Mouse (Mus musculus): Measurements from ENCODE around the gene Cachd1. TPM values are rescaled to one million over a fixed set of nuclear protein-coding genes. Genes with fewer than 3 reads are reported as not detected.
A peak's percentile ranks its signal among the peaks of the same experiment; 100 is the strongest.

The Cachd1 gene
- total and polyA plus RNA-seq, 2 experiments = 0.46 to 1.1 TPM

GRCm38 (mm10) chr4:100974455-100975035, 198.1 kb downstream of the Cachd1 start:
- WGBS = 95% methylated on average over 14 of the region's 14 CpGs
- DNase-seq (ENCODE audit: extremely low read depth, low read depth, low spot score) = no peak
- TF ChIP-seq POLR2A (IDR thresholded peaks at IDR 0.05; ENCODE audit: extremely low read depth, insufficient read depth, low read length) = no peak
- no peak overlapping the region for H3K4me3 ChIP-seq (ENCODE audit: insufficient read depth, low read depth, low read length)
- H3K4me1 ChIP-seq (ENCODE audit: control insufficient read depth, insufficient read depth, low read length) = no peaks in the 10 kb centered on the region
- no peaks in the 10 kb centered on the region for H3K27me3 ChIP-seq (ENCODE audit: control insufficient read depth, insufficient read depth, low read length)
- no peak overlapping the region for H3K9ac ChIP-seq (ENCODE audit: low read depth, low read length)
- H3K36me3 ChIP-seq (ENCODE audit: control insufficient read depth, insufficient read depth, low read length) = no peaks in the 10 kb centered on the region
- H3K27ac ChIP-seq (replicated peaks; ENCODE audit: insufficient read depth, low read depth, low read length) = no peak overlapping the region
- H3K79me2 ChIP-seq (ENCODE audit: control insufficient read depth, insufficient read depth, low read length) = no peaks in the 10 kb centered on the region

- Histone ChIP-seq H3K79me2 (ENCODE audit: control insufficient read depth, insufficient read depth, low read length) (no peaks in the 10 kb centered on the region), H3K36me3 (ENCODE audit: control insufficient read depth, insufficient read depth, low read length) (no peaks in the 10 kb centered on the region), H3K9ac (ENCODE audit: low read depth, low read length) (no peak overlapping the region), H3K27me3 (ENCODE audit: control insufficient read depth, insufficient read depth, low read length) (no peaks in the 10 kb centered on the region), H3K4me3 (ENCODE audit: insufficient read depth, low read depth, low read length) (no peak overlapping the region), H3K27ac (replicated peaks; ENCODE audit: insufficient read depth, low read depth, low read length) (no peak overlapping the region), H3K4me1 (ENCODE audit: control insufficient read depth, insufficient read depth, low read length) (no peaks in the 10 kb centered on the region)
- no peak for TF ChIP-seq CTCF (IDR thresholded peaks at IDR 0.05; ENCODE audit: low read depth, low read length)
- TF ChIP-seq POLR2A (IDR thresholded peaks at IDR 0.05; ENCODE audit: extremely low read depth, insufficient read depth, low read length) = no peak
- WGBS = 95% methylated on average over 7 of the region's 7 CpGs
- no peak for DNase-seq (ENCODE audit: extremely low read depth, low read depth, low spot score)
Measured at GRCm38 (mm10) chr4:100977522-100977921, 201.0 kb downstream of the Cachd1 start.

- H3K4me1 ChIP-seq (ENCODE audit: control insufficient read depth, insufficient read depth, low read length) = no peaks in the 10 kb centered on the region
- no peak for DNase-seq (ENCODE audit: extremely low read depth, low read depth, low spot score)
- TF ChIP-seq POLR2A (IDR thresholded peaks at IDR 0.05; ENCODE audit: extremely low read depth, insufficient read depth, low read length) (no peak), CTCF (IDR thresholded peaks at IDR 0.05; ENCODE audit: low read depth, low read length) (peak; percentile 15; the same call in 1 of the 2 replicates)
- WGBS = 71% methylated on average over 1 of the region's 1 CpGs
- no peak overlapping the region for H3K27ac ChIP-seq (replicated peaks; ENCODE audit: insufficient read depth, low read depth, low read length)
- no peaks in the 10 kb centered on the region for H3K27me3 ChIP-seq (ENCODE audit: control insufficient read depth, insufficient read depth, low read length)
- no peak overlapping the region for H3K9ac ChIP-seq (ENCODE audit: low read depth, low read length)
- H3K4me3 ChIP-seq (ENCODE audit: insufficient read depth, low read depth, low read length) = no peak overlapping the region
- H3K36me3 ChIP-seq (ENCODE audit: control insufficient read depth, insufficient read depth, low read length) = no peaks in the 10 kb centered on the region
- no peaks in the 10 kb centered on the region for H3K79me2 ChIP-seq (ENCODE audit: control insufficient read depth, insufficient read depth, low read length)
Measured at GRCm38 (mm10) chr4:100987187-100987586, 210.7 kb downstream of the Cachd1 start.

GRCm38 (mm10) chr4:100988231-100988799, 211.8 kb downstream of the Cachd1 start:
- no peak overlapping the region for H3K4me3 ChIP-seq (ENCODE audit: insufficient read depth, low read depth, low read length)
- no peaks in the 10 kb centered on the region for H3K36me3 ChIP-seq (ENCODE audit: control insufficient read depth, insufficient read depth, low read length)
- WGBS = 86% methylated on average over 8 of the region's 8 CpGs
- H3K27ac ChIP-seq (replicated peaks; ENCODE audit: insufficient read depth, low read depth, low read length) = no peak overlapping the region
- H3K27me3 ChIP-seq (ENCODE audit: control insufficient read depth, insufficient read depth, low read length) = no peaks in the 10 kb centered on the region
- no peak overlapping the region for H3K9ac ChIP-seq (ENCODE audit: low read depth, low read length)
- H3K4me1 ChIP-seq (ENCODE audit: control insufficient read depth, insufficient read depth, low read length) = no peaks in the 10 kb centered on the region
- TF ChIP-seq POLR2A (IDR thresholded peaks at IDR 0.05; ENCODE audit: extremely low read depth, insufficient read depth, low read length) (no peak), CTCF (IDR thresholded peaks at IDR 0.05; ENCODE audit: low read depth, low read length) (no peak)
- DNase-seq (ENCODE audit: extremely low read depth, low read depth, low spot score) = peak; percentile 17
- no peaks in the 10 kb centered on the region for H3K79me2 ChIP-seq (ENCODE audit: control insufficient read depth, insufficient read depth, low read length)

- Histone ChIP-seq H3K9ac (ENCODE audit: low read depth, low read length) (no peak overlapping the region), H3K27ac (replicated peaks; ENCODE audit: insufficient read depth, low read depth, low read length) (no peak overlapping the region)
- WGBS = 79% methylated on average over 4 of the region's 4 CpGs
Measured at GRCm38 (mm10) chr4:100990996-100991395, 214.5 kb downstream of the Cachd1 start.

GRCm38 (mm10) chr4:100992086-100992485, 215.6 kb downstream of the Cachd1 start:
- whole genome bisulfite sequencing = 92% methylated on average over 6 of the region's 6 CpGs
- no peaks in the 10 kb centered on the region for H3K4me1 ChIP-seq (ENCODE audit: control insufficient read depth, insufficient read depth, low read length)
- H3K27ac ChIP-seq (replicated peaks; ENCODE audit: insufficient read depth, low read depth, low read length) = no peak overlapping the region
- no peaks in the 10 kb centered on the region for H3K36me3 ChIP-seq (ENCODE audit: control insufficient read depth, insufficient read depth, low read length)
- no peak overlapping the region for H3K4me3 ChIP-seq (ENCODE audit: insufficient read depth, low read depth, low read length)
- no peak for TF ChIP-seq CTCF (IDR thresholded peaks at IDR 0.05; ENCODE audit: low read depth, low read length)
- TF ChIP-seq POLR2A (IDR thresholded peaks at IDR 0.05; ENCODE audit: extremely low read depth, insufficient read depth, low read length) = no peak
- DNase-seq (ENCODE audit: extremely low read depth, low read depth, low spot score) = no peak
- no peak overlapping the region for H3K9ac ChIP-seq (ENCODE audit: low read depth, low read length)
- no peaks in the 10 kb centered on the region for H3K27me3 ChIP-seq (ENCODE audit: control insufficient read depth, insufficient read depth, low read length)
- H3K79me2 ChIP-seq (ENCODE audit: control insufficient read depth, insufficient read depth, low read length) = no peaks in the 10 kb centered on the region

More at GRCm38 (mm10) chr4:100990996-100991395, 214.5 kb downstream of the Cachd1 start:
- Histone ChIP-seq H3K4me1 (ENCODE audit: control insufficient read depth, insufficient read depth, low read length) (no peaks in the 10 kb centered on the region), H3K4me3 (ENCODE audit: insufficient read depth, low read depth, low read length) (no peak overlapping the region), H3K79me2 (ENCODE audit: control insufficient read depth, insufficient read depth, low read length) (no peaks in the 10 kb centered on the region), H3K36me3 (ENCODE audit: control insufficient read depth, insufficient read depth, low read length) (no peaks in the 10 kb centered on the region), H3K27me3 (ENCODE audit: control insufficient read depth, insufficient read depth, low read length) (no peaks in the 10 kb centered on the region)
- no peak for DNase-seq (ENCODE audit: extremely low read depth, low read depth, low spot score)
- no peak for TF ChIP-seq POLR2A (IDR thresholded peaks at IDR 0.05; ENCODE audit: extremely low read depth, insufficient read depth, low read length)
- TF ChIP-seq CTCF (IDR thresholded peaks at IDR 0.05; ENCODE audit: low read depth, low read length) = no peak
